Mouse (Mus musculus): Measurements from ENCODE around the gene Slc26a5. TPM values are rescaled to one million over a fixed set of nuclear protein-coding genes. Genes with fewer than 3 reads are reported as not detected.

Slc26a5 gene
- polyA plus RNA-seq, 1 experiment from 2014 or later: 0.30 TPM

DNA sequence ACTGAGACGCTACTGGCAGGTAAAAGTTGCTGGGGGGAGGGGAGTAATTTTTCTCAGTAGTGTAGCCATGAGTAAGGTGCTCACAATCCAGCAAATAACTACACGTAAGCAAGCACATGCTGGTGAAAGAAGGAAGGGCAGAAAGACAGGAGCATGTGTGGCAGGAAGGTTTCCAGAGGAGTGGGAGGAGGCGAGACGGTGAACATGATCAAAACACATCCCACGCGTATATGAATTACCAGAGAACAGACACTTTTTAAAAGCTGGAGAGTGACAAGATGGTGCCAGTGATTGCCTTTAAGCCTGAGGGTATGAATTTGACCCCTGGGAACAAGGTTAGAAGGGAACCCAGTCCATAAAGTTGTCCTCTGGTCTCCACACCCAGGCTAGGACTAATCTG, 95.6 kb downstream of the Slc26a5 start:
- no peak for TF ChIP-seq CTCF (IDR thresholded peaks at IDR 0.05; ENCODE audit: low read depth)
- no peak overlapping the region; the same call in 1 of the 2 replicates for H3K9ac ChIP-seq
- 92% methylated on average over 6 of the region's 6 CpGs for WGBS
- H3K27me3 ChIP-seq (ENCODE audit: insufficient read depth, low read length): no peaks in the 10 kb centered on the region
- peaks cover 63% of the 10 kb centered on the region for H3K36me3 ChIP-seq (ENCODE audit: insufficient read depth)
- H3K27ac ChIP-seq (ENCODE audit: low read depth): no peak overlapping the region
- no peak overlapping the region for H3K4me2 ChIP-seq
- no peak overlapping the region for H3K4me3 ChIP-seq (ENCODE audit: low read depth, low read length)
- H3K9me3 ChIP-seq (ENCODE audit: low read depth, low read length): no peaks in the 10 kb centered on the region
- DNase-seq: no peak
- H3K4me1 ChIP-seq (ENCODE audit: insufficient read depth): no peaks in the 10 kb centered on the region
- no peak for ATAC-seq (ENCODE audit: insufficient read depth)

DNA sequence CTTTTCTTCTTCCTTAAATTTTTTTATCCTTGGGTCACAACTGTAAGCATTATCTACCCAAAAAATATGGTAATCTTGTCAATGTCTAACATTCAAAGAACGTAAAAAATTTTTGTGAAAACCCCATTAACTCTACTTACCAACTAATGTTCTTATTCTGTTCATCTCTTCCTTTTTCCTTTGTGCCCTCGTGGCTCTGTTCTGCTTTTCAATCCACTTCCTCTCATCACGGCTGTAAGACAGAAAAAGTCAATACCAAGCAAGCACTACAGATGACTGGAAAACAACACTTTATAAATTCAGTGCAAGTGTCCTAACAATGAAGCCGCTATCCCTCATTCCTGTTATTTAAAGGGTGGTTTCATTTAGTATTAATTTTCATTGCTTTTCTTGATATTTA, 96.9 kb downstream of the Slc26a5 start:
- DNase-seq: no peak
- no peaks in the 10 kb centered on the region for H3K27me3 ChIP-seq (ENCODE audit: insufficient read depth, low read length)
- no peaks in the 10 kb centered on the region for H3K9me3 ChIP-seq (ENCODE audit: low read depth, low read length)
- H3K9ac ChIP-seq: no peak overlapping the region
- H3K36me3 ChIP-seq (ENCODE audit: insufficient read depth): peaks cover 64% of the 10 kb centered on the region
- no peaks in the 10 kb centered on the region for H3K4me1 ChIP-seq (ENCODE audit: insufficient read depth)
- H3K4me2 ChIP-seq: no peak overlapping the region
- H3K27ac ChIP-seq (ENCODE audit: low read depth): no peak overlapping the region
- no peak overlapping the region for H3K4me3 ChIP-seq (ENCODE audit: low read depth, low read length)
- TF ChIP-seq CTCF (IDR thresholded peaks at IDR 0.05; ENCODE audit: low read depth): no peak
- ATAC-seq (ENCODE audit: insufficient read depth): no peak
- 90% methylated on average over 4 of the region's 4 CpGs for WGBS

Other genes starting within 250 kb of the Slc26a5 start
- 0.49 and 0.50 TPM in 2 replicates for gene Fbxl13, start 220.0 kb downstream of the Slc26a5 start, polyA plus RNA-seq (2014; fragmentation: Nextera tagmentation; extraction: Ambion mirVana)
- gene Armc10, start 219.8 kb downstream of the Slc26a5 start, polyA plus RNA-seq (2014; fragmentation: Nextera tagmentation; extraction: Ambion mirVana): 53.6 and 54.4 TPM in 2 replicates
- gene Napepld, start 164.2 kb downstream of the Slc26a5 start, polyA plus RNA-seq (2014; fragmentation: Nextera tagmentation; extraction: Ambion mirVana): 5.1 and 5.5 TPM in 2 replicates
- 85.6 TPM in 2 replicates for gene Pmpcb, start 128.5 kb downstream of the Slc26a5 start, polyA plus RNA-seq (2014; fragmentation: Nextera tagmentation; extraction: Ambion mirVana)
- gene Dnajc2, start 80.4 kb downstream of the Slc26a5 start, polyA plus RNA-seq (2014; fragmentation: Nextera tagmentation; extraction: Ambion mirVana): 76.9 and 77.4 TPM in 2 replicates
- 188 and 190 TPM in 2 replicates for gene Psmc2, start 80.3 kb downstream of the Slc26a5 start, polyA plus RNA-seq (2014; fragmentation: Nextera tagmentation; extraction: Ambion mirVana)